ENCODE assay signal across 30 mouse cellular contexts in genomic region chr2:149284199-149284598, GRCm38 (mm10).
"Had no signal": no experiment of that assay in that cellular context is flagged by ENCODE, and none has a peak within 500 bp of the region (broad histone marks: within the 10 kb centered on the region; RNA-seq: fewer than 3 reads in every experiment).

No protein-coding gene starts in this region.

- H3K27ac ChIP-seq: left cerebral cortex, adult 2 months; limb, embryonic 10.5 days; limb, embryonic 12.5 days; limb, embryonic 13.5 days; limb, embryonic 15.5 days; liver, embryonic 12.5 days; liver, embryonic 13.5 days; liver, embryonic 14.5 days; liver, embryonic 15.5 days; lung, embryonic 15.5 days; macrophage; midbrain, embryonic 10.5 days; midbrain, embryonic 12.5 days; midbrain, embryonic 13.5 days; midbrain, embryonic 15.5 days had no signal

- H3K27me3 ChIP-seq: limb, embryonic 12.5 days; limb, embryonic 13.5 days; limb, embryonic 15.5 days; liver, embryonic 12.5 days; liver, embryonic 13.5 days; liver, embryonic 15.5 days; lung, embryonic 15.5 days; megakaryocyte, embryonic 14.5 days; midbrain, embryonic 12.5 days; midbrain, embryonic 13.5 days; midbrain, embryonic 15.5 days had no signal

- H3K9ac ChIP-seq: limb, embryonic 12.5 days; limb, embryonic 13.5 days; limb, embryonic 15.5 days; liver, embryonic 12.5 days; liver, embryonic 13.5 days; liver, embryonic 14.5 days; liver, embryonic 15.5 days; liver, postnatal 0 days; lung, embryonic 14.5 days; lung, embryonic 15.5 days; midbrain, embryonic 12.5 days; midbrain, embryonic 13.5 days; midbrain, embryonic 15.5 days had no signal

- ATAC-seq: liver, embryonic 12.5 days; lung, postnatal 0 days; midbrain, embryonic 13.5 days; midbrain, embryonic 15.5 days; midbrain, embryonic 16.5 days had no signal

- H3K9me3 ChIP-seq: limb, embryonic 10.5 days; limb, embryonic 12.5 days; limb, embryonic 13.5 days; limb, embryonic 15.5 days; liver, embryonic 12.5 days; liver, embryonic 13.5 days; liver, embryonic 15.5 days; midbrain, embryonic 12.5 days; midbrain, embryonic 13.5 days; midbrain, embryonic 15.5 days had no signal

- H3K4me1 ChIP-seq: limb, embryonic 10.5 days; limb, embryonic 12.5 days; limb, embryonic 13.5 days; limb, embryonic 15.5 days; liver, embryonic 12.5 days; liver, embryonic 13.5 days; liver, embryonic 15.5 days; lung, embryonic 15.5 days; midbrain, embryonic 10.5 days; midbrain, embryonic 12.5 days; midbrain, embryonic 13.5 days; midbrain, embryonic 15.5 days had no signal

- H3K36me3 ChIP-seq: limb, embryonic 10.5 days; limb, embryonic 12.5 days; limb, embryonic 13.5 days; limb, embryonic 15.5 days; liver, embryonic 12.5 days; liver, embryonic 13.5 days; liver, embryonic 15.5 days; lung, embryonic 15.5 days; midbrain, embryonic 10.5 days; midbrain, embryonic 12.5 days; midbrain, embryonic 13.5 days; midbrain, embryonic 15.5 days had no signal

- DNase-seq: left cerebral cortex, postnatal 4 days; liver; liver, embryonic 13.5 days; liver, postnatal 0 days; lung, adult 18-20 months; lung, adult 2 months; lung, embryonic 14.5 days; lung, postnatal 10 days; lung, postnatal 14 days; lung, postnatal 36 days; lung, postnatal 4 days; midbrain, embryonic 14.5 days had no signal

- H3K4me3 ChIP-seq: left cerebral cortex, adult 2 months; limb, embryonic 10.5 days; limb, embryonic 12.5 days; limb, embryonic 13.5 days; limb, embryonic 15.5 days; liver, embryonic 12.5 days; liver, embryonic 13.5 days; liver, embryonic 15.5 days; lung, embryonic 15.5 days; megakaryocyte, embryonic 14.5 days; midbrain, embryonic 10.5 days; midbrain, embryonic 12.5 days; midbrain, embryonic 13.5 days; midbrain, embryonic 15.5 days; myocyte had no signal
